Mouse (Mus musculus) CH12.LX (cell line): ENCODE results near the gene Psmd5. TPM values are rescaled to one million over a fixed set of nuclear protein-coding genes. Genes with fewer than 3 reads are reported as not detected.

Source experiments
- DNase-seq: peaks from one replicate; pipeline ENCODE4 v3.0.0-alpha.2; 2013; ENCODE audit errors: extremely low read depth
- H3K27ac ChIP-seq: 2 replicates; pipeline ENCODE4 v1.5.1; 2012; ENCODE audit warnings: low read depth, mild to moderate bottlenecking, control low read depth, moderate library complexity; ENCODE audit not compliant: insufficient read depth
- H3K27me3 ChIP-seq: replicated peaks from 2 replicates; pipeline ENCODE3; 2012; ENCODE audit warnings: inconsistent platforms
- H3K36me3 ChIP-seq, 2 experiments: replicated peaks in 1 of 2; 2 replicates each; pipeline versions ENCODE3 to v1.6.1; 2012; ENCODE audit warnings: inconsistent platforms in 1 of 2, low read length in 1 of 2, mild to moderate bottlenecking in 1 of 2, mixed read lengths in 1 of 2, moderate library complexity in 1 of 2; ENCODE audit not compliant: control insufficient read depth in 1 of 2, insufficient read depth in 1 of 2
- H3K4me1 ChIP-seq, 2 experiments: 2 replicates each; pipeline ENCODE4 v1.6.1; 2012; ENCODE audit warnings: inconsistent platforms in 1 of 2, moderate library complexity in 1 of 2; ENCODE audit not compliant: insufficient read depth in 2 of 2, control insufficient read depth in 1 of 2
- H3K4me2 ChIP-seq: 2 replicates; pipeline ENCODE4 v1.6.1; 2012; ENCODE audit warnings: low read depth, mild to moderate bottlenecking, control low read depth; ENCODE audit not compliant: poor library complexity, insufficient read depth, severe bottlenecking
- H3K4me3 ChIP-seq, 3 experiments: fragments of 150-350 bp in 1 of 3; sonication (generic) in 1 of 3; replicated peaks in 1 of 3; 2 replicates each; pipeline versions ENCODE3 to v1.5.1; 2011 to 2012; ENCODE audit warnings: low read depth in 2 of 3, low read length in 2 of 3, mild to moderate bottlenecking in 2 of 3, moderate library complexity in 2 of 3, control low read depth in 1 of 3, improper control_type of control experiment in 1 of 3, inconsistent platforms in 1 of 3, mixed read lengths in 1 of 3; ENCODE audit not compliant: poor library complexity in 1 of 3
- H3K79me2 ChIP-seq: replicated peaks from 2 replicates; pipeline ENCODE4 v1.6.1; 2012; ENCODE audit warnings: mild to moderate bottlenecking, moderate library complexity; ENCODE audit not compliant: control insufficient read depth, poor library complexity, insufficient read depth, severe bottlenecking; ENCODE audit errors: extremely low read depth
- H3K9ac ChIP-seq: 2 replicates; pipeline ENCODE4 v1.6.1; 2012; ENCODE audit warnings: low read depth, mild to moderate bottlenecking, control low read depth, moderate library complexity; ENCODE audit not compliant: insufficient read depth
- H3K9me3 ChIP-seq: replicated peaks from 2 replicates; pipeline ENCODE3; 2012; ENCODE audit warnings: low read length, inconsistent platforms, mixed read lengths
- CHD1 ChIP-seq: IDR thresholded peaks from 2 replicates; pipeline ENCODE4 v1.6.1; 2012; ENCODE audit warnings: low read depth, low read length, improper control_type of control experiment, inconsistent platforms
- CTCF ChIP-seq, 2 experiments: IDR thresholded peaks in 1 of 2; conservative IDR thresholded peaks in 1 of 2; 2 replicates each; pipeline ENCODE4 v1.5.1; 2011 to 2012; ENCODE audit warnings: low read depth in 2 of 2, low read length in 2 of 2, improper control_type of control experiment in 1 of 2, inconsistent platforms in 1 of 2, mild to moderate bottlenecking in 1 of 2, moderate library complexity in 1 of 2
- E2F4 ChIP-seq: IDR thresholded peaks from 2 replicates; pipeline ENCODE4 v1.6.1; 2011; ENCODE audit warnings: low read depth, low read length, improper control_type of control experiment; ENCODE audit not compliant: insufficient replicate concordance
- ELF1 ChIP-seq: IDR thresholded peaks from 2 replicates; pipeline ENCODE4 v1.6.1; 2014; ENCODE audit warnings: low read depth, mild to moderate bottlenecking, inconsistent platforms, low read length, improper control_type of control experiment
- ETS1 ChIP-seq: conservative IDR thresholded peaks from 2 replicates; pipeline ENCODE4 v1.6.1; 2012; ENCODE audit warnings: low read depth, mild to moderate bottlenecking, inconsistent platforms, low read length, improper control_type of control experiment, moderate library complexity
- HCFC1 ChIP-seq: IDR thresholded peaks from 2 replicates; pipeline ENCODE4 v1.6.1; 2012; ENCODE audit warnings: low read depth, mild to moderate bottlenecking, inconsistent platforms, low read length, improper control_type of control experiment
- JUN ChIP-seq: IDR thresholded peaks from 2 replicates; pipeline ENCODE4 v1.6.1; 2011; ENCODE audit warnings: low read depth, mild to moderate bottlenecking, low read length, improper control_type of control experiment, moderate library complexity; ENCODE audit not compliant: insufficient read depth
- JUND ChIP-seq: conservative IDR thresholded peaks from 2 replicates; pipeline ENCODE4 v1.6.1; 2011; ENCODE audit warnings: low read depth, low read length, improper control_type of control experiment
- KAT2A ChIP-seq: IDR thresholded peaks from 2 replicates; pipeline ENCODE4 v1.6.1; 2012; ENCODE audit warnings: low read length, improper control_type of control experiment, inconsistent platforms; ENCODE audit not compliant: insufficient replicate concordance
- MAFK ChIP-seq: IDR thresholded peaks from 2 replicates; pipeline ENCODE4 v1.6.1; 2011; ENCODE audit warnings: low read length, improper control_type of control experiment; ENCODE audit not compliant: insufficient replicate concordance
- MAZ ChIP-seq: IDR thresholded peaks from 2 replicates; pipeline ENCODE4 v1.6.1; 2012; ENCODE audit warnings: low read depth, mild to moderate bottlenecking, inconsistent platforms, low read length, improper control_type of control experiment, moderate library complexity
- MYC ChIP-seq: IDR thresholded peaks from 2 replicates; pipeline ENCODE4 v1.6.1; 2011; ENCODE audit warnings: low read depth, mild to moderate bottlenecking, improper control_type of control experiment, low read length
- NELFE ChIP-seq: IDR thresholded peaks from 2 replicates; pipeline ENCODE4 v1.6.1; 2011; ENCODE audit warnings: low read depth, low read length, improper control_type of control experiment
- POLR2A ChIP-seq: IDR thresholded peaks from 2 replicates; pipeline ENCODE4 v1.6.1; 2011; ENCODE audit warnings: low read depth, mild to moderate bottlenecking, improper control_type of control experiment, low read length
- POLR2AphosphoS2 ChIP-seq: IDR thresholded peaks from 2 replicates; pipeline ENCODE4 v1.6.1; 2011; ENCODE audit warnings: low read depth, low read length, improper control_type of control experiment
- RAD21 ChIP-seq: IDR thresholded peaks from 2 replicates; pipeline ENCODE4 v1.6.1; 2011; ENCODE audit warnings: low read depth, mild to moderate bottlenecking, low read length, improper control_type of control experiment, moderate library complexity
- RCOR1 ChIP-seq: conservative IDR thresholded peaks from 2 replicates; pipeline ENCODE4 v1.6.1; 2012; ENCODE audit warnings: low read depth, mild to moderate bottlenecking, inconsistent platforms, low read length, improper control_type of control experiment
- SIN3A ChIP-seq: IDR thresholded peaks from 2 replicates; pipeline ENCODE4 v1.6.1; 2012; ENCODE audit warnings: low read length, improper control_type of control experiment, inconsistent platforms
- SMC3 ChIP-seq: IDR thresholded peaks from 2 replicates; pipeline ENCODE4 v1.6.1; 2011; ENCODE audit warnings: low read depth, low read length, improper control_type of control experiment
- UBTF ChIP-seq: IDR thresholded peaks from 2 replicates; pipeline ENCODE4 v1.6.1; 2012; ENCODE audit warnings: low read depth, mild to moderate bottlenecking, inconsistent platforms, low read length, improper control_type of control experiment, moderate library complexity
- USF2 ChIP-seq: conservative IDR thresholded peaks from 2 replicates; pipeline ENCODE4 v1.6.1; 2011; ENCODE audit warnings: low read depth, low read length, improper control_type of control experiment
- ZC3H11A ChIP-seq: IDR thresholded peaks from 2 replicates; pipeline ENCODE4 v1.6.1; 2012; ENCODE audit warnings: low read depth, mild to moderate bottlenecking, inconsistent platforms, low read length, improper control_type of control experiment
- ZKSCAN1 ChIP-seq: IDR thresholded peaks from 2 replicates; pipeline ENCODE4 v1.6.1; 2012; ENCODE audit warnings: low read depth, inconsistent platforms, low read length, improper control_type of control experiment, borderline replicate concordance
- ZMIZ1 ChIP-seq: IDR thresholded peaks from 2 replicates; pipeline ENCODE4 v1.6.1; 2012; ENCODE audit warnings: low read depth, mild to moderate bottlenecking, inconsistent platforms, low read length, improper control_type of control experiment
- ZNF384 ChIP-seq: IDR thresholded peaks from 2 replicates; pipeline ENCODE4 v1.6.1; 2012; ENCODE audit warnings: low read depth, low read length, improper control_type of control experiment, inconsistent platforms
- dilution Hi-C: fragments of 300-500 bp; cut with MboI; formaldehyde crosslinking; loops from 2 replicates; pipeline ENCODE4 v1.14.3; 2020; ENCODE audit warnings: low sequenced_read_pairs; ENCODE audit not compliant: extremely low pct_unique_long_range_greater_than_20kb, extremely low pct_ligation_motif_present
- in situ Hi-C: fragments of 300-500 bp; cut with MboI; formaldehyde crosslinking; loops from 3 replicates; pipeline ENCODE4 v1.14.3; 2019; ENCODE audit warnings: low sequenced_read_pairs, low pct_ligation_motif_present, low pct_unique_long_range_greater_than_20kb, mixed read lengths
- polyA plus RNA-seq: library from polyadenylated mRNA; unstranded; fragments of >175 nt; gene quantifications from 2 replicates; pipeline ENCODE4 v1.2.1, GENCODE M21; 2012; ENCODE audit warnings: low read depth; ENCODE audit not compliant: insufficient read length
- total RNA-seq, 2 experiments: library from RNA; depleted of rRNA; stranded (reverse); fragments of 300-350 nt in 1 of 2; fragments of >200 nt in 1 of 2; gene quantifications; 2 replicates each; pipeline ENCODE4 v1.2.3; 2012 to 2014

Gene Psmd5
- total and polyA plus RNA-seq, 3 experiments, result 27.9 to 81.9 (median 81.2) TPM

GRCm38 (mm10) chr2:34913218-34914068 is 38.7 kb upstream of the Psmd5 start, which contains the start of gene Phf19 (continued):
- TF ChIP-seq ETS1 (no peak), ZKSCAN1 (no peak), SMC3 (peak; percentile 25), HCFC1 (peak; percentile 56; the same call in 1 of the 2 replicates), UBTF (0 out of 2 replicates have a peak, but pooled peaks have one; percentile 37), JUND (no peak), ZNF384 (no peak), ZMIZ1 (no peak), E2F4 (0 out of 2 replicates have a peak, but pooled peaks have one; percentile 50), USF2 (no peak)

GRCm38 (mm10) chr2:34912613-34913012 is 37.8 kb upstream of the Psmd5 start:
- peaks cover 11 to 33% of the 10 kb centered on the region in 2 experiments for H3K4me1 ChIP-seq
- peak overlapping the region; percentile 79 for H3K9ac ChIP-seq
- H3K36me3 ChIP-seq, result peaks cover 23 to 44% of the 10 kb centered on the region in 2 experiments
- dilution Hi-C loops, result no loop called here
- no peaks in the 10 kb centered on the region for H3K27me3 ChIP-seq
- DNase-seq, result no peak
- peak overlapping the region; percentile 67 to 82 (median 80) for H3K4me3 ChIP-seq
- no peaks in the 10 kb centered on the region for H3K79me2 ChIP-seq
- TF ChIP-seq CTCF (conservative IDR thresholded peaks at IDR 0.05 in 1 of 2, IDR thresholded peaks at IDR 0.05 in 1 of 2; ENCODE audit: low read depth in 2 of 2, low read length in 2 of 2) (peak in 1 of 2 experiments; percentile 20; a peak in 1 of 4 replicates), RAD21 (peak; percentile 8; the same call in 1 of the 2 replicates), CHD1 (no peak), ZKSCAN1 (no peak), ETS1 (no peak), MAZ (no peak), JUN (no peak)
- no peaks in the 10 kb centered on the region for H3K9me3 ChIP-seq
- peak overlapping the region; percentile 26 for H3K4me2 ChIP-seq
- H3K27ac ChIP-seq, result no peak overlapping the region
- in situ Hi-C loops, result loop anchor here (10.0 kb wide), 1 partner anchor 52 kb away; the partner anchor contains the start of gene Traf1

GRCm38 (mm10) chr2:34911871-34912270 is 37.1 kb upstream of the Psmd5 start:
- no peaks in the 10 kb centered on the region for H3K79me2 ChIP-seq
- peaks cover 25 to 52% of the 10 kb centered on the region in 2 experiments for H3K36me3 ChIP-seq
- H3K4me3 ChIP-seq, result no peak overlapping the region
- H3K27me3 ChIP-seq, result no peaks in the 10 kb centered on the region
- no peak for TF ChIP-seq NELFE
- TF ChIP-seq MAFK, result no peak
- no peak for TF ChIP-seq KAT2A
- TF ChIP-seq ZKSCAN1, result no peak
- TF ChIP-seq SIN3A, result no peak
- TF ChIP-seq ZC3H11A, result no peak
- TF ChIP-seq ETS1, result no peak
- no peak for TF ChIP-seq RCOR1
- no peak for TF ChIP-seq MAZ
- no peak for TF ChIP-seq USF2
- no peak for TF ChIP-seq ELF1
- no peak for TF ChIP-seq POLR2A
- no peak for TF ChIP-seq JUN
- TF ChIP-seq ZNF384, result no peak
- no peak for TF ChIP-seq MYC
- no peak for TF ChIP-seq ZMIZ1
- no peak for TF ChIP-seq UBTF
- no peak for TF ChIP-seq POLR2AphosphoS2
- TF ChIP-seq CHD1, result no peak
- TF ChIP-seq SMC3, result no peak
- no peak for DNase-seq
- no peak overlapping the region for H3K27ac ChIP-seq
- H3K4me1 ChIP-seq, result peaks cover 11 to 36% of the 10 kb centered on the region in 2 experiments
- dilution Hi-C loops (no loop called here), in situ Hi-C loops (loop anchor here (10.0 kb wide), 1 partner anchor 53 kb away; the partner anchor contains the start of gene Traf1)
- H3K9ac ChIP-seq, result no peak overlapping the region
- H3K9me3 ChIP-seq, result no peaks in the 10 kb centered on the region
- no peak overlapping the region for H3K4me2 ChIP-seq
